Comparison of ENCODE assay signal across 10 mouse cellular contexts in genomic region chr8:84697166-84698130, GRCm38 (mm10). TPM values are rescaled to one million over a fixed set of nuclear protein-coding genes. Genes with fewer than 3 reads are reported as not detected.
A peak's percentile ranks its signal among the peaks of the same experiment; 100 is the strongest.
DNase-seq lines count a peak whose midpoint lies in the region; ATAC-seq lines count a peak whose summit lies in the region.
"Had no signal": no experiment of that assay in that cellular context is flagged by ENCODE, and none has a peak within 500 bp of the region (broad histone marks: within the 10 kb centered on the region; RNA-seq: fewer than 3 reads in every experiment).

No protein-coding gene starts in this region.

- peaks cover 54% of the 10 kb centered on the region for H3K36me3 ChIP-seq in liver, embryonic 11.5 days (ENCODE audit: control insufficient read depth, insufficient read depth, low read length)
- peaks cover 71% of the 10 kb centered on the region for H3K36me3 ChIP-seq in liver, embryonic 13.5 days
- H3K36me3 ChIP-seq in hindbrain, embryonic 13.5 days, result peaks cover 66% of the 10 kb centered on the region

- no peak overlapping the region for H3K9ac ChIP-seq in liver, embryonic 11.5 days (ENCODE audit: low read depth, low read length)
- H3K9ac ChIP-seq in liver, embryonic 13.5 days, result no peak overlapping the region
- no peak overlapping the region for H3K9ac ChIP-seq in hindbrain, embryonic 13.5 days

- no peak overlapping the region for H3K27ac ChIP-seq in liver, embryonic 11.5 days (ENCODE audit: low read depth, low read length)
- peak overlapping the region; percentile 98; the same call in 1 of the 2 replicates for H3K27ac ChIP-seq in liver, embryonic 13.5 days
- H3K27ac ChIP-seq in hindbrain, embryonic 13.5 days, result no peak overlapping the region

- no peak overlapping the region for H3K4me2 ChIP-seq in liver, embryonic 11.5 days
- no peak overlapping the region for H3K4me2 ChIP-seq in liver, embryonic 13.5 days
- H3K4me2 ChIP-seq in hindbrain, embryonic 13.5 days, result no peak overlapping the region

- H3K4me3 ChIP-seq in liver, embryonic 11.5 days (ENCODE audit: low read depth, low read length), result no peak overlapping the region
- no peak overlapping the region for H3K4me3 ChIP-seq in liver, embryonic 13.5 days (replicated peaks)
- H3K4me3 ChIP-seq in hindbrain, embryonic 13.5 days, result no peak overlapping the region

- H3K9me3 ChIP-seq in liver, embryonic 11.5 days (ENCODE audit: control insufficient read depth, low read length), result no peaks in the 10 kb centered on the region
- no peaks in the 10 kb centered on the region for H3K9me3 ChIP-seq in liver, embryonic 13.5 days (replicated peaks)
- no peaks in the 10 kb centered on the region for H3K9me3 ChIP-seq in hindbrain, embryonic 13.5 days
- H3K9me3 ChIP-seq: megakaryocyte, embryonic 14.5 days had no signal

- WGBS in liver, embryonic 11.5 days, result 86% methylated on average over 14 of the region's 14 CpGs
- WGBS in liver, embryonic 13.5 days (ENCODE audit: insufficient replicate concordance), result 77% methylated on average over 14 of the region's 14 CpGs
- WGBS in hindbrain, embryonic 13.5 days, result 92% methylated on average over 14 of the region's 14 CpGs

- no peaks in the 10 kb centered on the region for H3K27me3 ChIP-seq in liver, embryonic 11.5 days (replicated peaks; ENCODE audit: control insufficient read depth, insufficient read depth, low read length)
- H3K27me3 ChIP-seq in liver, embryonic 13.5 days, result no peaks in the 10 kb centered on the region
- H3K27me3 ChIP-seq in hindbrain, embryonic 13.5 days, result peaks cover 27% of the 10 kb centered on the region
- H3K27me3 ChIP-seq: megakaryocyte, embryonic 14.5 days; Patski had no signal

- peak; percentile 64 for DNase-seq in embryo, embryonic 10 days (ENCODE audit: low spot score)
- no peak for DNase-seq in embryo, embryonic 9.5 days (ENCODE audit: extremely low spot score)
- DNase-seq in liver, result peak; percentile 61
- no peak for DNase-seq in liver, embryonic 11.5 days (ENCODE audit: low spot score)
- DNase-seq in T-cell, adult 2 months (ENCODE audit: low spot score), result peak; percentile 28
- no peak for DNase-seq in liver, embryonic 13.5 days
- DNase-seq in thymus, postnatal 4 days, result peak; percentile 86

- peaks cover 30% of the 10 kb centered on the region for H3K4me1 ChIP-seq in liver, embryonic 11.5 days (replicated peaks; ENCODE audit: control insufficient read depth, insufficient read depth, low read length)
- H3K4me1 ChIP-seq in liver, embryonic 13.5 days (replicated peaks), result peaks cover 37% of the 10 kb centered on the region
- H3K4me1 ChIP-seq in hindbrain, embryonic 13.5 days (replicated peaks), result peaks cover 13% of the 10 kb centered on the region; the same call in 1 of the 2 replicates

- ATAC-seq in liver, embryonic 11.5 days (replicated peaks; ENCODE audit: low FRiP score), result no peak
- ATAC-seq in liver, embryonic 13.5 days (ENCODE audit: low read depth), result no peak
- ATAC-seq in hindbrain, embryonic 13.5 days (ENCODE audit: low FRiP score), result no peak
- ATAC-seq: Patski had no signal

RNA-seq across cellular contexts. Expression of gene Lyl1, which starts 3.8 kb away (rescaled TPM):
- polyA plus RNA-seq in liver, embryonic 11.5 days (2014; fragmentation: Nextera tagmentation; extraction: Ambion mirVana), result 67.9 and 68.6 TPM in 2 replicates
- 61.2 and 61.3 TPM in 2 replicates for polyA plus RNA-seq in liver, embryonic 13.5 days (2015; fragmentation: Nextera tagmentation; extraction: Ambion mirVana)
- polyA plus RNA-seq in hindbrain, embryonic 13.5 days (2015; fragmentation: Nextera tagmentation; extraction: Ambion mirVana), result 3.9 and 4.2 TPM in 2 replicates

RNA-seq across cellular contexts. Expression of gene Nacc1, which starts 9.8 kb away (rescaled TPM):
- polyA plus RNA-seq in liver, embryonic 11.5 days (2014; fragmentation: Nextera tagmentation; extraction: Ambion mirVana), result 23.0 and 25.2 TPM in 2 replicates
- 6.9 and 7.6 TPM in 2 replicates for polyA plus RNA-seq in liver, embryonic 13.5 days (2015; fragmentation: Nextera tagmentation; extraction: Ambion mirVana)
- polyA plus RNA-seq in hindbrain, embryonic 13.5 days (2015; fragmentation: Nextera tagmentation; extraction: Ambion mirVana), result 13.7 and 14.4 TPM in 2 replicates

RNA-seq across cellular contexts. Expression of gene Trmt1, which starts 11.3 kb away (rescaled TPM):
- polyA plus RNA-seq in liver, embryonic 11.5 days (2014; fragmentation: Nextera tagmentation; extraction: Ambion mirVana), result 94.1 and 95.6 TPM in 2 replicates
- 45.9 and 46.8 TPM in 2 replicates for polyA plus RNA-seq in liver, embryonic 13.5 days (2015; fragmentation: Nextera tagmentation; extraction: Ambion mirVana)
- 51.9 and 60.3 TPM in 2 replicates for polyA plus RNA-seq in hindbrain, embryonic 13.5 days (2015; fragmentation: Nextera tagmentation; extraction: Ambion mirVana)

RNA-seq across cellular contexts. Expression of gene G430095P16Rik, which starts 25.4 kb away (rescaled TPM):
- polyA plus RNA-seq in liver, embryonic 11.5 days (2014; fragmentation: Nextera tagmentation; extraction: Ambion mirVana), result 11.8 and 12.3 TPM in 2 replicates
- polyA plus RNA-seq in liver, embryonic 13.5 days (2015; fragmentation: Nextera tagmentation; extraction: Ambion mirVana), result 9.6 and 10.0 TPM in 2 replicates
- polyA plus RNA-seq in hindbrain, embryonic 13.5 days (2015; fragmentation: Nextera tagmentation; extraction: Ambion mirVana), result 1.0 and 2.3 TPM in 2 replicates

RNA-seq across cellular contexts. Expression of gene Ier2, which starts 34.8 kb away (rescaled TPM):
- 46.5 and 50.1 TPM in 2 replicates for polyA plus RNA-seq in liver, embryonic 11.5 days (2014; fragmentation: Nextera tagmentation; extraction: Ambion mirVana)
- 20.5 and 24.1 TPM in 2 replicates for polyA plus RNA-seq in liver, embryonic 13.5 days (2015; fragmentation: Nextera tagmentation; extraction: Ambion mirVana)
- 26.1 and 32.2 TPM in 2 replicates for polyA plus RNA-seq in hindbrain, embryonic 13.5 days (2015; fragmentation: Nextera tagmentation; extraction: Ambion mirVana)

Comparison
In these comparisons a context has a peak if more than half of its experiments do, and no peak if none do; other contexts are left out.
1. DNase-seq: peak in embryo, embryonic 10 days (single experiment), liver (single experiment), T-cell, adult 2 months (single experiment) and thymus, postnatal 4 days (single experiment); none in embryo, embryonic 9.5 days (single experiment), liver, embryonic 11.5 days (single experiment) and liver, embryonic 13.5 days (single experiment).
2. RNA of gene Lyl1, which starts 3.8 kb away (polyA plus RNA-seq): 67.9 to 68.6 TPM in liver, embryonic 11.5 days and 61.2 to 61.3 TPM in liver, embryonic 13.5 days; 3.9 to 4.2 TPM in hindbrain, embryonic 13.5 days; every median in the first group is over 10 times any median in the second.